Mouse (Mus musculus): ENCODE measurements around the gene Olfr444.

Gene Olfr444

GRCm38 (mm10) chr6:42948767-42949166 lies at the start of gene Olfr444:
TSS of gene Olfr444 (plus strand) at chr6:42949067.
- no peak for DNase-seq (ENCODE audit: extremely low spot score)

DNA sequence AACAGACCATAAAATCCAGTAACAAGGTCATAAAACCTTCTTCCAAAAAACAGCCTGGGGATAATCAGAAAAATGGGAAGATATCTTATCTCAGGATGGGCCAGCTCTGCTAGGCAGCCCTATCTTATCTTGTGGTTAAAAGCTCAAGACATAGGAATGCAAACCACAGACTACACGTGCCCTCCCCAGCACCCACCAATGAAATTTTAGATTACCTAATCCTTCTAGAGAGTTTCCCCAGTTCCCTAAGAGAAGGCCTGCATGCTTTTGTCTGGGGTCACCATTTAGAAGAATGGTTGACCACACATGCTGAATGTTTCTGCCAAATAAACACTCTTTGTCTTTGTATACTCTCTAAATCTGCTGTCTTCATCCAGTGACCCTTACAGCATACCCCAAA lies 48.5 kb upstream of the Olfr444 start:
- DNase-seq (ENCODE audit: extremely low spot score): peak; percentile 7

DNA sequence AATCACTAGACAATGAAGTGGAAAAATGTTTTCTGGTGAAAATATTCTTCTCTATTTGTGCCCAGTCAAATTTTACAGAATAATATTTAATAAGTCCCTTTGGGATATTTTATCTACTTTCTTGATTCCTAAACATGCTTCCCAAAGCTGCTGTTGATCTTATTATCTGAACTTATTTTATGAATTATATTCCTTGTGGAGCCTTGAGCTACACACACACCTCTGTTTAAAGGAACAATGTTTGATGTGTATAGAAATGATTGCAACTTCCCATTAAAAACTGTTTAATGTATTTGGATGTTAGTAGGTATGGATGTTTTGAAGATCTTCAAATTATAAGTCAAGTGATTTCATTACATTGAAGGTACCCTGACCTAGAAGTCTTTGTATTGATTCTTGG lies 40.3 kb upstream of the Olfr444 start, which contains the start of gene Olfr447:
Olfr447 (plus strand) TSS at position 301 of the 400 bp plus-strand sequence.
- no peak for DNase-seq (ENCODE audit: extremely low spot score)

DNA sequence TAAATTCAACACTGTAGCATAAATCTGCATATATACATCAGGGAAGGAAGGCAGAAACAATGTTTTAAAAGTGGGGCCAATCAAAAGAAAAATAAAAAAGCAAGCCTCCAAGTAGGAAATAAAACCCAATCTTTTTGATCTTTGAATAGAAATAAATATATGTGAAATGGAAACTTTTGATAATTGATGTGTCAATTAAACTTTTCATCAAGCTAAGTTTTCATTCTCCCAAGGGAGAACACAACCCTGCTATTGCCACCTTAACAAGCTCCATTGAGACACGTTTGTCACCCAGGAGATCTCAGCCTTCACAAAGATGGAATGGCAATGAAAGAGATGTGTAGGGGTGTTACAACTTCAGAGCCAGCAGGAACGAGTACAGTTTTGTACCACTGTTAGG lies 27.8 kb upstream of the Olfr444 start, which contains the start of gene Olfr446:
Olfr446 (plus strand) TSS at position 301 of the 400 bp plus-strand sequence.
- no peak for DNase-seq (ENCODE audit: extremely low spot score)

DNA sequence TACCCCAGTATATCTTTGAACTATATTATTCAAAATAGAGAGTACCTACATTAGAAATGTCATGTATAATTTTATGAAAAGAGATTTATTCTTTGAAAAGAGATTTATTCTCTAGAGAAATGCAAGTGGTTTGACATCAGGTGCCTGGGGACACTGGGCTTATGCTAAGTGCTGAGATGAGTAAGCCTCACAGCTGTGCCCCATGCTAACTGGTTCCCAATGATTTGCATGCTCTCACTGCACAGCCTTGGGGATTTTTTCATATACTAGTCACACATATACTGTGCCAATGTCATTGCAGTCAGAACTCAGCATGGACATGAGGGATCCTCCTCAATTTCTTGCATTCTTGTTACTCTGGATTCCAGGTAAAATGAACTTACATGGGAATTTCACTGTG lies 31.5 kb downstream of the Olfr444 start:
- DNase-seq (ENCODE audit: extremely low spot score): no peak
